Mouse (Mus musculus) stomach, embryonic 16.5 days (tissue): ENCODE data around the gene Znhit6. TPM values are rescaled to one million over a fixed set of nuclear protein-coding genes. Genes with fewer than 3 reads are reported as not detected.
A peak's percentile ranks its signal among the peaks of the same experiment; 100 is the strongest.

Experiments
- ATAC-seq: fragments of 200-750 bp; cut with Nextera tagmentation; 2 replicates; pipeline ENCODE4 v1.8.0; 2017; ENCODE audit warnings: moderate number of reproducible peaks, moderate TSS enrichment; ENCODE audit not compliant: insufficient read depth, low FRiP score
- H3K27ac ChIP-seq: fragments of 300-500 bp; sonication (generic); 2 replicates; pipeline ENCODE4 v1.5.1; 2014; ENCODE audit warnings: low read length
- H3K27me3 ChIP-seq: fragments of 300-500 bp; sonication (generic); 2 replicates; pipeline ENCODE4 v1.6.1; 2014; ENCODE audit warnings: low read length, control low read depth, mixed read lengths; ENCODE audit not compliant: control insufficient read depth, insufficient read depth
- H3K36me3 ChIP-seq: fragments of 300-500 bp; sonication (generic); 2 replicates; pipeline ENCODE4 v1.6.1; 2014; ENCODE audit warnings: low read length; ENCODE audit not compliant: control insufficient read depth, insufficient read depth
- H3K4me1 ChIP-seq: fragments of 300-500 bp; sonication (generic); 2 replicates; pipeline ENCODE4 v1.6.1; 2014; ENCODE audit warnings: low read length, control low read depth, mixed read lengths; ENCODE audit not compliant: control insufficient read depth, insufficient read depth
- H3K4me2 ChIP-seq: fragments of 300-500 bp; sonication (generic); 2 replicates; pipeline ENCODE4 v1.6.1; 2014; ENCODE audit warnings: low read depth, low read length, mixed read lengths
- H3K4me3 ChIP-seq: fragments of 300-500 bp; sonication (generic); replicated peaks from 2 replicates; pipeline ENCODE4 v1.5.1; 2014; ENCODE audit warnings: mild to moderate bottlenecking, low read length
- H3K9ac ChIP-seq: fragments of 300-500 bp; sonication (generic); 2 replicates; pipeline ENCODE4 v1.6.1; 2014; ENCODE audit warnings: low read length
- H3K9me3 ChIP-seq: fragments of 300-500 bp; sonication (generic); replicated peaks from 2 replicates; pipeline ENCODE4 v1.6.1; 2016; ENCODE audit warnings: low read length, control low read depth; ENCODE audit not compliant: control insufficient read depth
- WGBS: fragments of 180-500 bp; shearing (Covaris S2); extraction: QIAGEN DNeasy Blood & Tissue Kit; methylation state at CpG from one replicate; pipeline ENCODE4 v1.1.7; 2014; 5-methylcytosine and 5-hydroxymethylcytosine counted together
- polyA plus RNA-seq: library from polyadenylated mRNA; unstranded; fragments of >200 nt; fragmentation: Nextera tagmentation; extraction: Ambion mirVana; gene quantifications from 2 replicates; pipeline ENCODE4 v1.2.1, GENCODE M21; 2015

Znhit6 gene
- polyA plus RNA-seq, 1 experiment from 2014 or later, result 27.3 TPM

DNA sequence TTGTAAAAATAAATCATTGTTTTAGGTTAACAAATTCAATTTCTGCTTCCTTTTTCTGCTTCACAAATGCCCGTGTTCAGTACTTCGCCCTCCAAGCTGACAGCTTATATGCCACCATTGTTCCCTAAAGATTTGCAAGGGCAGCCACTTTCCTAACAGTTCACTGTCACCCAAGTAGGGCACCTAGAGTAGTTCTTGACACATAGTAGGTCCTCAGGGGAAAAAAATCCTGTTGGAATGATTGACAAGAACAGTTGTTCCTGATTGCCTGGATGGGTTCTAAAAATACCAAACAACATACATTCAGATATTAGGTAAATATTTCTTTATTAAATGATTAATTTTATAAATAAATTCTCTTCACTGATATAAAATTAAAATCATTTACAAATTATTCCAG is 70.7 kb downstream of the Znhit6 start:
- H3K36me3 ChIP-seq, result no peaks in the 10 kb centered on the region; the same call in 1 of the 2 replicates
- H3K27ac ChIP-seq, result no peak overlapping the region
- 71% methylated on average over 2 of the region's 2 CpGs for WGBS
- H3K4me3 ChIP-seq, result no peak overlapping the region
- no peak overlapping the region for H3K9ac ChIP-seq
- ATAC-seq, result no peak
- H3K4me1 ChIP-seq, result peaks cover 19% of the 10 kb centered on the region
- H3K27me3 ChIP-seq, result no peaks in the 10 kb centered on the region; the same call in 1 of the 2 replicates
- H3K9me3 ChIP-seq, result no peaks in the 10 kb centered on the region
- H3K4me2 ChIP-seq, result no peak overlapping the region

- Histone ChIP-seq H3K9me3 (no peaks in the 10 kb centered on the region), H3K4me2 (peak overlapping the region; percentile 2; the same call in 1 of the 2 replicates), H3K9ac (no peak overlapping the region), H3K4me1 (peaks cover 14% of the 10 kb centered on the region), H3K36me3 (no peaks in the 10 kb centered on the region; the same call in 1 of the 2 replicates), H3K4me3 (no peak overlapping the region), H3K27ac (no peak overlapping the region), H3K27me3 (no peaks in the 10 kb centered on the region; the same call in 1 of the 2 replicates)
- WGBS, result 89% methylated on average over 18 of the region's 18 CpGs
- ATAC-seq, result no peak
These were observed 71.4 kb downstream of the Znhit6 start for GRCm38 (mm10) chr3:145647416-145647815.

DNA sequence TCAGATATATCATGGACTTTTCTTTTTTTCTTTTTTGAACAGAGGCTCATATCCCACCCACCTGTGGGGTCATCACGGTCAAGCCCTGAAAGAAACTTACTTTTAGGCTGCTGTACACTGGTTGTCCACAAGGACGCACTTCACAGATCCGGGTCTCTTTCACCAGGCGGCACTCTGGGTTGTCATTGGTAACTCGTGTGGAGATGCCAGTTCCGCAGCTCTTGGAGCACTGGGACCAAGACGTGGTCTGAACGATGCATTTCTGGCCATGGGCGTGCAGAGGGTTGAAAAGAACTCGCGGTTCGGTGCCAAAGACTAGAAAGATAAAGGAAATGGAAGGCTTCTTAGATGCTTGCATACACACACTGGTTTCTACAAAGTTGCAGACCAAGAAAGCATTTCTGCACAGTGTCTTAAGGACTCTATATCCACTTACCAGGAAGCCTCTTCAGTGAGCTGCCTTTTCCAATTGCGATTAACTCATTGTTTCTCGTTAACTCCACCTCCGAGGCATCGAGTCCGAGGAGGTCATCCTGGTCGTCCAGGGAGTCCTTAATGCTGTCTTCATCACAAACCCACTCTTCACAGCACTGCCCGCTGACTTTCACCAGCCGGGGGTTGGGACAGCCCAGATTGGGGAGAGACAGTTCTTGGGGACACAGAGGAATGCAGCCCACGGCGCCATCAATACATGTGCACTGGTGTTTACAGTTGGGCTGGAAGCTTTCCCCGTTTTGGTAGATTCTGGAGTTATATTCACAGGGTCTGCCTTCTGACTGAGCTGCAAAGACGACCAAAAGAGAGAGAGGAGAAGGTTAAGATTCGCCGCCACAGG is 72.3 kb downstream of the Znhit6 start:
- peak overlapping the region; percentile 95 for H3K27ac ChIP-seq
- no peak for ATAC-seq
- WGBS, result 23% methylated on average over 26 of the region's 26 CpGs

GRCm38 (mm10) chr3:145648991-145649851 is 73.2 kb downstream of the Znhit6 start:
- H3K36me3 ChIP-seq, result no peaks in the 10 kb centered on the region; the same call in 1 of the 2 replicates
- no peak for ATAC-seq
- H3K27ac ChIP-seq, result peak overlapping the region; percentile 95
- 1% methylated on average over 49 of the region's 49 CpGs for WGBS
- H3K4me3 ChIP-seq, result peak overlapping the region; percentile 64
- H3K9me3 ChIP-seq, result no peaks in the 10 kb centered on the region
- peak overlapping the region; percentile 86 for H3K4me2 ChIP-seq
- H3K4me1 ChIP-seq, result peaks cover 16% of the 10 kb centered on the region
- H3K9ac ChIP-seq, result peak overlapping the region; percentile 83
- H3K27me3 ChIP-seq, result no peaks in the 10 kb centered on the region; the same call in 1 of the 2 replicates

More for the DNA sequence above, 72.3 kb downstream of the Znhit6 start:
- Histone ChIP-seq H3K36me3 (no peaks in the 10 kb centered on the region; the same call in 1 of the 2 replicates), H3K4me3 (peak overlapping the region; percentile 64), H3K9me3 (no peaks in the 10 kb centered on the region), H3K4me1 (peaks cover 13% of the 10 kb centered on the region), H3K27me3 (no peaks in the 10 kb centered on the region; the same call in 1 of the 2 replicates), H3K9ac (peak overlapping the region; percentile 83), H3K4me2 (peak overlapping the region; percentile 86)

GRCm38 (mm10) chr3:145649852-145650202 is 73.8 kb downstream of the Znhit6 start, which contains the start of gene Ccn1:
Gene Ccn1, minus strand, starts transcription at chr3:145649981.
- peak within 1 kb of the TSS; percentile 86 for H3K4me2 ChIP-seq
- H3K4me3 ChIP-seq, result peak within 1 kb of the TSS; percentile 64
- ATAC-seq, result peak; percentile 74
- peak within 1 kb of the TSS; percentile 95 for H3K27ac ChIP-seq
- no peaks in the 10 kb centered on the region for H3K9me3 ChIP-seq
- no peaks in the 10 kb centered on the region; the same call in 1 of the 2 replicates for H3K27me3 ChIP-seq
- no peaks in the 10 kb centered on the region; the same call in 1 of the 2 replicates for H3K36me3 ChIP-seq
- peak within 1 kb of the TSS; percentile 83 for H3K9ac ChIP-seq
- WGBS, result under 1% methylated on average over 28 of the region's 29 CpGs
- H3K4me1 ChIP-seq, result peaks cover 19% of the 10 kb centered on the region

DNA sequence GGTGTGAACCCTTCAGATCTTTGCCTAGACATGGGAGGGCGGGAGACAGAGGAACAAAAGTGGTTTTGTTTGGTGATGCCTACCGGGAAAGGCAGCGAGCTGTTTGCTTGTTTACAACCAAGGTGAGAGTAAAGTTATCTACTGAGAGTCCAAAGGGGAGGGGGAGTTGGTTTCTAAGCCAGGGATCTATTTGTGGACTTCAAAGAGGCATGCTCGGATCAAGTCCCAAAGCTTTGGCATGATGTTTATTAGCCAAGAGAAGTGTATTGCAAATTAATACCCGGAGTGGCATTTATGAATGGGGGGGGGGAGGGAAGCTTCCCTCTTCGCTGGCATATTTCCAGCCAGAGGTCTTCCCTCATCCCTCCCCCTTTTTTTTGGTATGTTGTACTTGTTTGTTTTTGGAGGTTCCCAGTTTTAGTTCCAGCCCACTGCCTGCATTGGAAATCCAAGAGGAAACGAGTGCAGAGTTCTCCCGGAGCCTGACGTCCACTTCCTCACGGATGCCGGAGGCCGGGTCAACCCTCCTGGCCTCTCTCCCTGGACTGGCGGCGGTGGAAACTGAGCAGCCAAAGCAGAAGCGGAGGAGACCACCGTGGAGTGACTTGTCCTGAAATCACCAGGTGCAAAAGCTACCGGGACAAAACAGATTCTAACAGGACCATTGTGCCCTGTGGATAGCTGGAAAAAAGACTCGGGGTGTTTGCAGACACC is 74.5 kb downstream of the Znhit6 start:
- WGBS, result 3% methylated on average over 18 of the region's 18 CpGs
- Histone ChIP-seq H3K27ac (peak overlapping the region; percentile 95), H3K4me1 (peaks cover 19% of the 10 kb centered on the region), H3K27me3 (no peaks in the 10 kb centered on the region; the same call in 1 of the 2 replicates), H3K9ac (peak overlapping the region; percentile 83), H3K4me2 (peak overlapping the region; percentile 86), H3K36me3 (no peaks in the 10 kb centered on the region; the same call in 1 of the 2 replicates), H3K9me3 (no peaks in the 10 kb centered on the region), H3K4me3 (peak overlapping the region; percentile 64)
- ATAC-seq, result no peak

GRCm38 (mm10) chr3:145651029-145651977 is 75.3 kb downstream of the Znhit6 start:
- Histone ChIP-seq H3K4me3 (peak overlapping the region; percentile 64), H3K27ac (peak overlapping the region; percentile 95), H3K9ac (peak overlapping the region; percentile 88), H3K36me3 (no peaks in the 10 kb centered on the region; the same call in 1 of the 2 replicates), H3K9me3 (no peaks in the 10 kb centered on the region), H3K4me1 (peaks cover 19% of the 10 kb centered on the region), H3K4me2 (peak overlapping the region; percentile 86), H3K27me3 (no peaks in the 10 kb centered on the region; the same call in 1 of the 2 replicates)
- peak; percentile 30 for ATAC-seq
- WGBS, result 10% methylated on average over 19 of the region's 19 CpGs

GRCm38 (mm10) chr3:145651978-145652321 is 75.9 kb downstream of the Znhit6 start:
- peak overlapping the region; percentile 86 for H3K4me2 ChIP-seq
- no peak for ATAC-seq
- H3K36me3 ChIP-seq, result no peaks in the 10 kb centered on the region; the same call in 1 of the 2 replicates
- H3K27me3 ChIP-seq, result no peaks in the 10 kb centered on the region; the same call in 1 of the 2 replicates
- no peaks in the 10 kb centered on the region for H3K9me3 ChIP-seq
- 12% methylated on average over 10 of the region's 10 CpGs for WGBS
- peak overlapping the region; percentile 64 for H3K4me3 ChIP-seq
- peaks cover 19% of the 10 kb centered on the region for H3K4me1 ChIP-seq
- peak overlapping the region; percentile 88 for H3K9ac ChIP-seq
- peak overlapping the region; percentile 95 for H3K27ac ChIP-seq
